Mouse (Mus musculus) 3T3-L1 (cell line): ENCODE results near the gene Ccdc190.

Experiments
- DNase-seq: peaks from one replicate; pipeline ENCODE4 v3.0.0-alpha.2; 2015; ENCODE audit warnings: low read depth, low spot score

Ccdc190 gene

GRCm38 (mm10) chr1:169932122-169932746 is 3.8 kb downstream of the Ccdc190 start:
- no peak for DNase-seq

- peak; percentile 75 for DNase-seq
Observed at GRCm38 (mm10) chr1:169934005-169934725, 5.7 kb downstream of the Ccdc190 start.

- DNase-seq = peak; percentile 82
Observed at GRCm38 (mm10) chr1:169939345-169939744, 10.9 kb downstream of the Ccdc190 start.

- no peak for DNase-seq
Observed at GRCm38 (mm10) chr1:169946004-169946403, 17.6 kb downstream of the Ccdc190 start.

GRCm38 (mm10) chr1:169947654-169948053 is 19.2 kb downstream of the Ccdc190 start:
- no peak for DNase-seq

GRCm38 (mm10) chr1:169948280-169948679 is 19.8 kb downstream of the Ccdc190 start:
- no peak for DNase-seq

- peak; percentile 40 for DNase-seq
Observed at GRCm38 (mm10) chr1:169948866-169949265, 20.4 kb downstream of the Ccdc190 start.

GRCm38 (mm10) chr1:169949981-169950380 is 21.5 kb downstream of the Ccdc190 start:
- DNase-seq = no peak

- peak; percentile 40 for DNase-seq
Observed at GRCm38 (mm10) chr1:169950651-169951050, 22.2 kb downstream of the Ccdc190 start.

- no peak for DNase-seq
Observed at GRCm38 (mm10) chr1:169951561-169951960, 23.1 kb downstream of the Ccdc190 start.

GRCm38 (mm10) chr1:169952636-169953035 is 24.2 kb downstream of the Ccdc190 start:
- DNase-seq = no peak

GRCm38 (mm10) chr1:169953106-169953505 is 24.7 kb downstream of the Ccdc190 start:
- no peak for DNase-seq

- peak; percentile 99 for DNase-seq
Observed at GRCm38 (mm10) chr1:169968792-169969515, 40.5 kb downstream of the Ccdc190 start, which contains the start of gene Hsd17b7. Hsd17b7 (minus strand) TSS chr1:169969241.

- DNase-seq = no peak
Observed at GRCm38 (mm10) chr1:169969516-169969886, 41.1 kb downstream of the Ccdc190 start.

- no peak for DNase-seq
Observed at GRCm38 (mm10) chr1:169970936-169971335, 42.5 kb downstream of the Ccdc190 start.

- no peak for DNase-seq
Observed at GRCm38 (mm10) chr1:169971998-169972397, 43.5 kb downstream of the Ccdc190 start.

- DNase-seq = peak; percentile 90
Observed at GRCm38 (mm10) chr1:169977621-169978020, 49.2 kb downstream of the Ccdc190 start.
